Mouse (Mus musculus) right cerebral cortex, adult 2 months (tissue): Measurements from ENCODE around the gene Tap1.
"Not testable (repeated sequence)": the region's sequence is repeated elsewhere in the genome, so short reads cannot be mapped to it uniquely, and the experiment has no call there.

Experiments
- DNase-seq, 2 experiments: peaks; one replicate each; pipeline ENCODE4 v3.0.0; 2021 to 2022; ENCODE audit warnings: low spot score in 2 of 2

Tap1 gene

DNA sequence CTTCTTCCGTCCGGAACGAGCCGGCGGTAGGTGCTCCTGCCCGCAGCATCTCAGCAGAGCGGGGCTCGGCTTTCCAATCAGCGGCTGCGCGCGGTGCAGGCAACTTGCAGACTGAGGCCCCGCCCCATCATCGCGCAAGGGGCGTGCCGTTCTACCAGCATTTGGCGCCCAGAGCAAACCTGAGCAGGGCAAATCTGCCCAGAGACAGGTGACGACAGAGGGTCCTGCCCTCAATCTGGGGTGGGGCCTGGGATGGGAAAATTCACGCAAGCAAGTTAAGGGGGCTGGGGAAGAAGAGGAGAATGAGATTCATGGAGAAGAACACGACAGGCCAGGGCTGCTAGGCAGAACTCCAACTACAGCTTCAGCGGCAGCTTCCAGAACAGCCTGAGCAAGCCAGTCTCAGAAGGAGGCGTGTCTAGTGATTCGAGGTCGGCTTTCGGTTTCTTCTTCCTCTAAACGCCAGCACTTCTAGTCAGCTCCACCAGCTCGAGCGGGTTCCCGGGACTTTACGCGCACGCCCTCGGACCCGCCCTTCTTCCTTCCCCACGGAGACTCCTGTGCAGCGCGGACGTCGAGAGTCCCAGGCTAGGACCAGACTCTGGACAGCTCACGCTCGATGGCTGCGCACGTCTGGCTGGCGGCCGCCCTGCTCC lies at the start of gene Tap1, which contains the start of gene Psmb9:
Tap1 (plus strand) TSS at position 293 of the 656 bp plus-strand sequence.
Psmb9 (minus strand) TSS at position 504 of the 656 bp plus-strand sequence.
- DNase-seq, result peak; percentile 96 to 97

DNA sequence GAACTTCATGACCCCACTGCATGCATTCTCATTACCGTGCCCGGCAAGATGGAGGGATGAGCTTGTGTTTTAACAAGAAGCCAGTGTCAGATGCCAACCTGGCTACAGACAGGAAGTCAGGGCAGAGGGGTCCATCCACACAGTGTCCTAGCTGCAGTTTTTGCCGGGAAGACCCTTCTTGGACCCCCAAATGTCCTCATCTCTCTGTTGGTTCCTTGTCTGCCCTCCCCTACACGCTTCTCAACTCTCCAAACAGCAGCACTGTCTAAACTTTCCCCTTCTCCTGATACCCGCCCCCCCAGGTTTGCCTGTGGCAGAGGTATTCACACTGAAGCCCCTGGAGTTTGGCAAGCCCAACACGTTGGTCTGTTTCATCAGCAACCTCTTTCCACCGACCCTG lies 49.8 kb upstream of the Tap1 start:
- DNase-seq, result no peak

GRCm38 (mm10) chr17:34138655-34139054 lies 48.7 kb upstream of the Tap1 start:
- DNase-seq, result no peak

GRCm38 (mm10) chr17:34139416-34139815 lies 47.9 kb upstream of the Tap1 start:
- DNase-seq, result no peak

DNA sequence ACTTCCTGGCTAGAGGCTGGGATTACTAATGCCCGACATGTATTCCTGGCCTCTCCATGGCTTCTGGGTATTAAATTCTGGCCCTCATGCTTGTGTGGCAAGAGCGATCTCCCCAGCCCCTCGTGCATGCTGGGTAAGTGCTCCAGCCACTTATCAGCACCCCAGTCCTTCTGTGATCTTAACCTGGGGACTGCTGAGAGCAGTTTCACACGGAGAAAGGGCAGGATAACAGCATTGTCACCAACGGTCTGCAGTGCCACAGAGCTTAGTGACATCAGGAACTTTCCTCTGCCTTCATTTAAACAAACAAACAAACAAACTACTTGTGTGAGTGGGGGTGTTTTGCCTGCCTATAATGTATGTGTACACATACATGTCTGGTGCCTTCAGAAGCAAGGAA lies 47.1 kb upstream of the Tap1 start:
- DNase-seq, result no peak

DNA sequence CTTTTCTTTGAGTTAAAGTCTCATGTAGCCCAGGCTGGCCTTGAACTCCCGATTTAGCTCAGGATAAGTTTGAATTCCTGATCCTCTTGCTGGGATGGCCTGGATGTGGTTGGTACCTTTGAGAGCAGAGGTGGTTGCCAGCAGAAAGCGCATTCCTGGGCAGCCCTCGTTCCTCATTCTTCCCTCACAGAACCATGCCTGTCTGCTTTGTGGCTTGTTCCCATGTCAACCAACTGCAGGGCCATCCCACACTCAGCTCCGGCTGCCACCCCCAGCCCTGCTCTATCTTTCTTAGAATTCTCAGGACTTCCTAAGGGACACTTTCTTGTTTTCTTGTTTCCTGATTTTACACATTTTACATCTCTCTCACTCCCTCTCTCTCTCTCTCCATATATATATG lies 45.9 kb upstream of the Tap1 start:
- DNase-seq, result no peak

DNA sequence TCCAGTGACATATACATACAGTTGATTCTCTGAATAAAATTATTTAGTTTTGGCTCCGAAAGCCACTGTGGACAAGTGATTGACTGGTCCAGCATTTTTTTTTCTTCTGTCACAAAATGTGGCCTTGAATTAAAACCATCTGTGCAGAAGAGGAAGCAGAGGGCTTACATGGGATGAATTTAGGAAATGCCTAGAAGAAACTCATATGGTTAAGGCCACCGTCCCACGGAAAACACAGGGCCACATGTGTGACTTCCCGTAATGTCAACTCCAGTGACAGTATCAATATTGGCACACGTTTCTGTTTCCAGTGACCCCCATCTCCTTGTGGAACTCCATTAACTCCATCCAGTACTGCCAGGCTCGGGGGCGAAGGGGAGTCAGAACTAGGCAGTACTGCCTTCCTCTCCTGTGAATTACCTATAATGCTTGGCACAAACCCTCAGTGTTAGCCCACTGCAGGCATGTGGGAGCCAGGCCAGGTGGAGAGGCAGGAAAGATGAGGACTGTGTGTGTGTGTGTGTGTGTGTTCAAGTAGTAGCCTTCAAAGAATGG lies 44.8 kb upstream of the Tap1 start:
- DNase-seq, result no peak

DNA sequence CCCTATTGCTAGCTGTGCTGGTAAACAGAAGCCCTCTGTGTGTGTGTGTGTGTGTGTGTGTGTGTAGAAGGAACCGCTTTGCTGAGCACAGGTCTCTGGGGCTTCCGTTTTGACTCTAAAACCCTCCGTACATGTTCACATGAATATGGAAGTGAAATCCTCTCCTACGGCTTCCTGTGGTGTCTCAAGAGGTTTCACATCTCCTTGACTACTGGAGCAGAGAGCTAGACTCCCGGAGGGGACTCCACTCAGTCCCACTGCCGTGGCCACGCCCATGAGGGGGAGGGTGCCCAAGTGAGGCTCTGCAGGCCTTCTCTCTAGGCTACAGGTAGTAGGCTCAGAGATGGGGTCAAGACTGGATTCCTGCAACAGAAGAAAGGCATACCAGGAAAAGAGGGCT lies 44.3 kb upstream of the Tap1 start, which contains the start of gene H2-DMb2:
H2-DMb2 (plus strand) TSS at position 275 of the 400 bp plus-strand sequence.
- DNase-seq, result no peak

DNA sequence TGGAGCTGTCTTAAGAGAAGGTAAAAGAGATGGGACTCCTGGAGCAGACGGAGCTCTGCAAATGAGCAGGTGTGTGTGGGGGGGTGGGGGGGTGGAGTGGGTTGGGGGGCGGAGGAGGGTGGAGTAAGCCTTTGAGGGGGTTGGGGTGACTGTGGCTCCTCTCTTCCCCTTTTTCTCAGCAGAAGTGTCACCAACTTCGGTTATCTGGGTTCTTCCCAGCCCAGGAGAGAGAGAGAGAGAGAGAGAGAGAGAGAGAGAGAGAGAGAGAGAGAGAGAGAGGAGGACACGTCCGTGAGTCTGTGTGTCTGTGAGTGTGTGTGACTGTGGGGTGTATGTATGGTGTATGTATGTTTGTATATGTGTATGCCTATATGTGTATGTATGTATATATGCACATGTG lies 43.9 kb upstream of the Tap1 start:
- no peak for DNase-seq

DNA sequence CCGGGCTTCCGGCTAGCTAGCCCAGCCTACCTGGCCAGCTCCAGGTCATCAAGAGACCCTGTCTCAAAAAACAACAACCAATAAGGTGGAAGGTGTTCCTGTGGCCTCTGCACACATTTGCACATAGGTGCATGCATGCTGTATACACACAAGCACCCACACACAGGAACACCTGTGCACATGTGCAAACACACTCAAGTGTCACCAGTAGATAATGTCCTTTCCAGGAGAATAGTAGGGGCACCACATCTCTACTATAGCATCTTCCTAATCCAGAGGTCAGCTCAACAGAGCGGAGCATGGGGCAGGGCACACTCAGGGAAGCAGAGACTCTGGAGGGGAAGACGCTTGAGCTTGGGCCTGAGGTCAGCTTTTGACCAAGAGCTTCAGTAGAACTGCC lies 43.1 kb upstream of the Tap1 start:
- DNase-seq, result not testable (repeated sequence)

DNA sequence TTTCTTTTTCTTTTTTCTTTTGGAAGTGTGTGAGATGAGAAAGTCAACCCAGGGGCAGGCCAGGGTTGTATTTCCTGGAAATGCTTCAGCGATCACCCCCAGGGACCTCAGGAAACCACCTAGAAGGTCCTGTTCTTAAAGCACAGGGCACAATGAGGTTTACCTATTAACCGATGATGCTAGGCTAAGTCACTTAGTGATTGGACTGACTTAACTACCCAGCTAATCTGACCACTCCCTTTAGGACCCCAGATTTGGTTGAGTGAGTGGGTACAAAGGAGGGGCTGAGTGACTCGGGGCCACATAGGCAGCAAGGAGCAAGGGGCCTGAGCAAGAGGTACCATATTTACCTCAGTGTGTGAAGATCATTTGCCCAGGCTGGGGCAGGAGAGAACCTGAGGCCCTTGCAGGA lies 42.4 kb upstream of the Tap1 start:
- DNase-seq, result no peak

- peak; percentile 59 to 61 for DNase-seq
These were observed 34.4 kb upstream of the Tap1 start, which contains the start of gene H2-DMb1 for GRCm38 (mm10) chr17:34152923-34153322. Gene H2-DMb1, plus strand, starts transcription at chr17:34153072.

- DNase-seq, result no peak
These were observed 31.8 kb upstream of the Tap1 start for GRCm38 (mm10) chr17:34155534-34155933.

- peak in 1 of 2 experiments; percentile 8 for DNase-seq
These were observed 23.0 kb upstream of the Tap1 start for GRCm38 (mm10) chr17:34164202-34164895.

DNA sequence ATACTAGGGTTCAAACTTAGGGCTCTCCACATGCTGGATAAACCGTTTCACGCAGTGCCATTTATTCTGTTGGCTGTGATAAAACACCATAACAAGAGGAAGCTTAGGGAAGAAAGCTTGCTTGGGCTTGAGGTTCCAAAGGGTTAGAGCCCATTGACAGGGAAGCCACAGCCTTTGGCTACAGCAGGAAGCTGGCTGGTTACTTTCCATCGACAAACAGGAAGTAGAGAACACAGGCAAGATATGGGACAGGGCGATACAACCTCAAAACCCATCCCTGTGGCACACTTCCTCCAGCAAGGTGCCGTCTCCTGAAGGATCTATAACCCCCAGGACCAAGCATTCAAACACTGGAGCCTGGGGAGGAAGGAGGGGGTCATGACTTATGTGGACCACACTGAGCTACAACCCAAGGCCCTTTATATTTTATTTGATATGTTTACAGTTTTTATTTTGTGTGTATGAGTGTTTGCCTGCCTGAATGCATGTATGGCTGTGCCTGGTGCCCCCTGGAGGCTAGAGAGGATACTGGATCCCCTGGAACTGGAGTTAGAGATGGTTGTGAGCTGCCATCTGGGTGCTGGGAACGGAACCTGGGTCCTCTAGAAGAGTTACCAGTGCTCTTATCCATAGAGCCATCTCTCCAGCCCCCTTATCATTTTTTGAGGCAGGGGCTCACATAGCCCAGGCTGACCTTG lies 22.2 kb upstream of the Tap1 start:
- DNase-seq, result no peak

GRCm38 (mm10) chr17:34169279-34169678 lies 18.1 kb upstream of the Tap1 start:
- peak in 1 of 2 experiments; percentile 26 for DNase-seq

DNA sequence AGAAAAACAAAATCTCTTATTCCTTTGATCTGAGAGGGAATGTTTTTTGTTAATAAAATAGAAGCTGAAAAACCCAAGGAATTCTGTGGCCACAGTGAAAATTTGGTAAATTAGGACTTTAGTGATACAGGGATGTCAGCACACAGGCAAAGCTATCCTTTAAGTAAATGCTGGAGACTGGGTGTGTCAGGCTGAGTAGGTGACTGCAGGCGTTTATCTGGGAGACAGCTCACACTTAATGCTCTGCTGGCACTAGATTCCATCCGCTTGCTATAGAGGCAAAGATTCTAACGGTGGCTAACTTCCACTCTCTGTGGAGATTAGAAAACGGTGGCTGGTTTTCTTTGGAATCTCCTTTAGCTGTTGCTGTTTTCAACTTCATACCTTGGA lies 16.9 kb upstream of the Tap1 start:
- no peak for DNase-seq

- DNase-seq, result peak; percentile 91 to 92
These were observed 16.4 kb upstream of the Tap1 start for GRCm38 (mm10) chr17:34170877-34171498.

GRCm38 (mm10) chr17:34172528-34172927 lies 14.8 kb upstream of the Tap1 start:
- DNase-seq, result no peak

- no peak for DNase-seq
These were observed 13.3 kb upstream of the Tap1 start for GRCm38 (mm10) chr17:34174075-34174474.

- no peak for DNase-seq
These were observed 10.2 kb upstream of the Tap1 start for GRCm38 (mm10) chr17:34177179-34177578.

GRCm38 (mm10) chr17:34179019-34179418 lies 8.3 kb upstream of the Tap1 start:
- no peak for DNase-seq
